Mouse (Mus musculus) c-Kit-positive CD71-positive TER-119-negative erythroid progenitor cells, embryonic 14.5 days (primary cell): ENCODE data around the gene Asprv1.

Experiments
- DNase-seq: peaks from one replicate; pipeline ENCODE4 v3.0.0-alpha.2; 2013; ENCODE audit warnings: low read depth

The Asprv1 gene

DNA sequence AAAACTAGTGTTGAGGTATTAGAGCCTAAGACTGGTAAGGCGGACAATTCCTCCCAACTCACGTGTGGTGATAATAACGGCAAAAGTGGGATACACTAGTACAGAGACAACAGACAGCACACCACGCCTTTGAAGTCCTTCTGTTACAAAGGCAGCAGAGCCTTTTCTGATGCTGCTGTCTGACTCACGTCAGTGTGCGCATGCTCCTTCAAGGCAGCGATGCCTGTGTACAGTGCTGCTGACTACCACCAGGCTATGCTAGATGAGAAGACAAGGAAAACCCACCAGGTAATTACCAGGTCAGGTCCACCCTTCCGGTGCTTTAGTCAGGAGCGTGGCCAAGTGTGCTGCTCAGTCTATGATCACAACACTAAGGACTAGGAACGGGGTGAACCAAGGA, 39.1 kb downstream of the Asprv1 start:
- DNase-seq = no peak

DNA sequence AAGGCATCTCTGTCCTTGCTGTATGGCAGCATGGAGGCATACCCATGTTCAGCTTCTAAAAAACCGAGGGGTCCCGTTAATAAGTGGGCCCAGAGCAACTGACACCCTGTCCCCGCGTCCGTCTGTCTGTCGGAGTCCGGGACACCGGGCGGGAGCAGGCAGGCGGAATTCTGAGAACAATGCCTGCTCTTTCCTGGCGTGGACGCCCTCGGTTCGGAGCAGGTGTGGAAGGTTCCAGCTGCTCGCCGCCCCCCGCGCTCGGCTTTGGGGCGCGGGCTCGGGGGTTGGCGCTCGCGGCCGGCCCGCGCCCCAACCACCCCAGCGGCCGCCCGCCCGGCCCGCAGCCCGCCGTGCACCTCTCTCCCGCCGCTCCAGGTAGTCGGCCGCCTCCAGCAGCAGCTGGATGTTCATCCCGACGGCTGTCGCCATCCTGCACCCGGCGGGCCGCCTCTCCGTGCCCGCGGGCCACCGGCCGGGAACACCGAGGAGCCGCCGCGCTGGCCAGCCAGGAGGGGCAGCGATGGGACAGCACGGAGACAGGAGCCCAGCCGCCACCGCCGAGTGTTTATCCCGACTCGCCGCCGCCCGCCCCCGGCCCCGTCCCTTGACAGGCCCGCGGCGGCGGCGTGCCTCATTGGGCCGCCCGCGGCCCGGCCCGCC, 40.7 kb downstream of the Asprv1 start, which contains the start of gene Mxd1:
Gene Mxd1 (minus strand): TSS at position 582 of the 660 bp plus-strand sequence.
- DNase-seq = no peak

DNA sequence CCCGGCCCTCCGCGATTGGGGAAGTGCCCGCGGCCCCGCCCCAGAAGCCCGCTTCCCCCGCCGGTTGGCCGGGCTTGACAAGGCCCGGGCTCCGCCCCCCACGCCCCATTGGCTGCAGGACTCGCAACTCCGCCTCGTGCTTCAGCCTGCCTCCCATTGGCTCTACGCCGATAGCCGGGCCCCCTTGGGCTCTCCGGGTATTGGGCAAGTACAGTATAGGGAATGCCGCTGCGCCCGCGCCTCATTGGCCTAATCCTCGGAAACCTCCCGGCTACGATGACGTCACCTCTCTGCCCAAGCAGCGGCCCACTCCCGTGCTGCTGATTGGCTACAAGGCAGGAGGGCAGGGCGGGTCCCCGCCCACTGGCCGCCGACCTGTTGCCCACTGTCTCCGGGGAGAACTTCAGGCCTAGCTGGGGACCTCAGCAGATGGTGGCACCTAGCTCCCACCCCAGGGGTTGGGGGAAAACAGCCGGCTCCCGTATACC, 41.3 kb downstream of the Asprv1 start:
- DNase-seq = peak; percentile 99

GRCm38 (mm10) chr6:86670873-86671272, 42.9 kb downstream of the Asprv1 start:
- peak; percentile 68 for DNase-seq

- DNase-seq = no peak
These were observed 50.4 kb downstream of the Asprv1 start for GRCm38 (mm10) chr6:86678341-86678740.
